Mouse (Mus musculus) liver, postnatal 0 days (tissue): ENCODE results near the gene Plcb2. TPM values are rescaled to one million over a fixed set of nuclear protein-coding genes. Genes with fewer than 3 reads are reported as not detected.

Experiments used
- ATAC-seq: fragments of 200-750 bp; cut with Nextera tagmentation; 2 replicates; pipeline ENCODE4 v1.8.0; 2017; ENCODE audit warnings: mild to moderate bottlenecking, moderate library complexity
- DNase-seq: peaks from one replicate; pipeline ENCODE4 v3.0.0-alpha.2; 2016
- H3K27ac ChIP-seq: fragments of 300-500 bp; sonication (generic); 2 replicates; pipeline ENCODE4 v1.5.1; 2014; ENCODE audit warnings: antibody characterized with exemption, moderate library complexity, mild to moderate bottlenecking, low read depth
- H3K27me3 ChIP-seq: fragments of 300-500 bp; sonication (generic); 2 replicates; pipeline ENCODE4 v1.6.1; 2014; ENCODE audit warnings: low read length, control low read depth, mixed read lengths; ENCODE audit not compliant: insufficient read depth
- H3K36me3 ChIP-seq: fragments of 300-500 bp; sonication (generic); replicated peaks from 2 replicates; pipeline ENCODE4 v1.6.1; 2014; ENCODE audit warnings: mild to moderate bottlenecking, control low read depth, low read length, moderate library complexity, mixed read lengths; ENCODE audit not compliant: insufficient read depth
- H3K4me1 ChIP-seq: fragments of 300-500 bp; sonication (generic); 2 replicates; pipeline ENCODE4 v1.6.1; 2014; ENCODE audit warnings: antibody characterized with exemption, mild to moderate bottlenecking, control low read depth; ENCODE audit not compliant: insufficient read depth
- H3K4me2 ChIP-seq: fragments of 300-500 bp; sonication (generic); 2 replicates; pipeline ENCODE4 v1.6.1; 2014; ENCODE audit warnings: low read depth, mild to moderate bottlenecking, low read length, moderate library complexity, mixed read lengths
- H3K4me3 ChIP-seq: fragments of 300-500 bp; sonication (generic); 2 replicates; pipeline ENCODE4 v1.5.1; 2014; ENCODE audit warnings: low read depth, low read length
- H3K9ac ChIP-seq: fragments of 300-500 bp; sonication (generic); replicated peaks from 2 replicates; pipeline ENCODE4 v1.6.1; 2014; ENCODE audit warnings: mild to moderate bottlenecking, moderate library complexity
- H3K9me3 ChIP-seq: fragments of 300-500 bp; sonication (generic); 2 replicates; pipeline ENCODE4 v1.6.1; 2016; ENCODE audit warnings: mild to moderate bottlenecking, control low read depth, low read length, mixed read lengths
- CTCF ChIP-seq: sonication (generic); IDR thresholded peaks from 2 replicates; pipeline ENCODE4 v1.5.1; 2016; ENCODE audit warnings: antibody characterized with exemption, low read depth
- EP300 ChIP-seq: IDR thresholded peaks from 2 replicates; pipeline ENCODE4 v1.6.1; 2016; ENCODE audit warnings: antibody characterized with exemption, low read depth, mild to moderate bottlenecking
- WGBS: fragments of 180-500 bp; shearing (Covaris S2); extraction: QIAGEN DNeasy Blood & Tissue Kit; methylation state at CpG from one replicate; pipeline ENCODE4 v1.1.7; 2014; ENCODE audit not compliant: insufficient replicate concordance; 5-methylcytosine and 5-hydroxymethylcytosine counted together
- polyA plus RNA-seq: library from polyadenylated mRNA; unstranded; fragments of >200 nt; fragmentation: Nextera tagmentation; extraction: Ambion mirVana; gene quantifications from 2 replicates; pipeline ENCODE4 v1.2.1, GENCODE M21; 2015

Plcb2 gene
- polyA plus RNA-seq, 1 experiment from 2014 or later = 1.9 TPM

DNA sequence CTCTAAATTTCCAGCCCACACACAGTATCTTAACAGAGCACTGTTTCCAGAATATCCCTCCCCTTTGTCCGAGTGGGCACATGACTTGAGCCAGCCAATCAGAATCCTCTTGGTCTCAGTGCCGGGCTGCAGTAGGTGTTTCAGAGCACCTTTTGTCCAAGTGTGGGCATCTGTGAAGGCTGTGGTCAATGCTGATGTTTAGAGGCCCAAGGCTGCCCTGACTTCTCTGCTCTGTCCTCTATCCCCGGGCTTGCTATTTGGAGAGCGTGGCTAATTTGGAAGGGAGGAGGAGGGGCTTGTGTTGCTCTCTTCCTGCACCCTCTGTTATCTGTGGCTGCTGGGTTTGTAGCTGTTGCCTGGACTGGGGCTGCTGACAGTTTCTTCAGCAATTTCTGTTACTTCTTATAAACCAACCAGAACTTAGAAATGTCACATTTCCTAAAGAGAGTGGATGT is 68.2 kb downstream of the Plcb2 start:
- no peaks in the 10 kb centered on the region for H3K27me3 ChIP-seq
- no peaks in the 10 kb centered on the region for H3K9me3 ChIP-seq
- 0% methylated on average over 4 of the region's 4 CpGs for WGBS
- TF ChIP-seq CTCF (no peak), EP300 (no peak)
- ATAC-seq = peak; percentile 71
- H3K4me2 ChIP-seq = peak overlapping the region; percentile 63
- no peak overlapping the region for H3K9ac ChIP-seq
- H3K4me1 ChIP-seq = peaks cover 51% of the 10 kb centered on the region
- H3K4me3 ChIP-seq = peak overlapping the region; percentile 30
- DNase-seq = peak; percentile 69
- no peaks in the 10 kb centered on the region for H3K36me3 ChIP-seq
- H3K27ac ChIP-seq = peak overlapping the region; percentile 96

DNA sequence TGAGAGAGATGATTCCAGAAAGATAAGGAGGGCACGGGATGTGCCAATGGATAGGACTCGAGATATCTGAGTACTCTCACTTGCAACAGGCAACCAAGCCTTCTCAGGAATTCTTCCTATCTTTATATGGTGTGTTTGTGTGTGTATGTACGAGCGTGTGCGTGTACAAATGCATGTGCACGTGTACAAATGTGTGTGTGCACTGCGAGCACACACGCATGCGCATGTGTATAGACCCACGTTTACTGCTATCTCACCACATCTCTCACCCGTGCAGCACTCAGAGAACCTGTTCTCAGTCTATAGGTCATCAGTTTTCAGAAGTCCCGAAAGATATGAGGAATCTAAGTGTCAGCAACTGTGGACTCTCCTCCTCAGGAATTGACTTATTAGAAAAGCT is 68.7 kb downstream of the Plcb2 start:
- H3K9ac ChIP-seq = no peak overlapping the region; the same call in 1 of the 2 replicates
- no peaks in the 10 kb centered on the region for H3K9me3 ChIP-seq
- peaks cover 50% of the 10 kb centered on the region for H3K4me1 ChIP-seq
- H3K4me3 ChIP-seq = peak overlapping the region; percentile 30
- no peaks in the 10 kb centered on the region for H3K27me3 ChIP-seq
- WGBS = 53% methylated on average over 12 of the region's 12 CpGs
- H3K27ac ChIP-seq = peak overlapping the region; percentile 96
- DNase-seq = no peak
- TF ChIP-seq CTCF (no peak), EP300 (no peak)
- no peaks in the 10 kb centered on the region for H3K36me3 ChIP-seq
- peak overlapping the region; percentile 63 for H3K4me2 ChIP-seq
- ATAC-seq = peak; percentile 25

DNA sequence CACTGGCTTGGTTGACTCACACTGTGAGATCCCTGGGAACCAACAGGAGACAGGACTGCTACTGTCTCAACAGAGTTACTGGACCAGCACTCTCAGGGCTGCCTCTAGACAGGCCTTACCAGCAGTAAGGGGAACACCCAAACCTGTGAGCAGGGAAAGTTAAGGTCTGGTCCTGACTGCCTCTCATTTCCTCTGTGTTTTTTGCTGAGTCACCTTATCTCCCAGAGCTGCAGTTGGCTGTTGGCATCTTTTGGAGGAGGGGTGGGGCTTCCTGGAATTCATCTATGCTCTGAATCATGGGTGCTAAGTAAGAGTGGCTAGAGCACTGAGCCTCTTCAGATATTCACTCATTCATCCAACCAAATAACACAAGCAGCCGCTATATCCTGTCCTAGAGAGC is 69.2 kb downstream of the Plcb2 start:
- Histone ChIP-seq H3K4me3 (peak overlapping the region; percentile 30; the same call in 1 of the 2 replicates), H3K9ac (peak overlapping the region; percentile 54), H3K4me1 (peaks cover 46% of the 10 kb centered on the region), H3K36me3 (no peaks in the 10 kb centered on the region), H3K27me3 (no peaks in the 10 kb centered on the region), H3K9me3 (no peaks in the 10 kb centered on the region), H3K4me2 (peak overlapping the region; percentile 63), H3K27ac (peak overlapping the region; percentile 96)
- TF ChIP-seq EP300 = peak; percentile 90
- no peak for TF ChIP-seq CTCF
- ATAC-seq (peak; percentile 81), DNase-seq (peak; percentile 70)
- 38% methylated on average over 1 of the region's 1 CpGs for WGBS

DNA sequence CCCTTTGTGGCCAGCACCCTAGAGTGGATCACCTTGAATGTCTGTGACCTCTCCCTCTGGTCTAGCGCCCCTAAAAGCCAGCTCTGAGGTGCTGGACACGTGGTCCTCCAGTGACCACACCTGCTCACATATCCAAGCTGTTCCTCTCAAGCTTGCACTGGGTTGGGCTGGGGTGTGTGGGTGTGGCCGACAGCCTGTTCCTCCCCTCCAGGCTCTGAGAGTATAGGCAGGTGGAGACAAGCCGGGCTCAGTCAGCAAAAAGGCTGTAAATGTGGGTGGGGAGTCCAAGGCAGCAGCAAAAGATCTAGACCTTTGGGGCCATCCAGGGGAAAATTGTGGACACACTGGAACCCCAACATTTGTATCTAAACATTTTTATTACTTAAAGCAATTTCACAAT is 69.8 kb downstream of the Plcb2 start:
- Histone ChIP-seq H3K4me2 (peak overlapping the region; percentile 63), H3K9ac (peak overlapping the region; percentile 54)
- 18% methylated on average over 4 of the region's 4 CpGs for WGBS

More for the DNA sequence above, 69.8 kb downstream of the Plcb2 start:
- Histone ChIP-seq H3K4me3 (0 out of 2 replicates have a peak overlapping the region, but pooled peaks have one; percentile 4), H3K27me3 (no peaks in the 10 kb centered on the region), H3K27ac (peak overlapping the region; percentile 96), H3K36me3 (no peaks in the 10 kb centered on the region), H3K4me1 (peaks cover 40% of the 10 kb centered on the region), H3K9me3 (no peaks in the 10 kb centered on the region)
- DNase-seq (peak; percentile 73), ATAC-seq (peak; percentile 83)
- TF ChIP-seq EP300 = no peak
- TF ChIP-seq CTCF = no peak

Other genes starting within 250 kb of the Plcb2 start
- 101 and 107 TPM in 2 replicates for gene Srp14, start 248.7 kb downstream of the Plcb2 start, polyA plus RNA-seq
- gene Bmf, start 178.8 kb downstream of the Plcb2 start, polyA plus RNA-seq = 1.3 TPM in 2 replicates
- gene Bub1b, start 130.2 kb downstream of the Plcb2 start, polyA plus RNA-seq = 12.7 and 15.7 TPM in 2 replicates
- gene Pak6, start 65.1 kb downstream of the Plcb2 start, polyA plus RNA-seq = 0.08 and 0.15 TPM in 2 replicates
- gene Ankrd63, start 24.5 kb downstream of the Plcb2 start, polyA plus RNA-seq = 0.02 TPM in 1 of 2 replicates, not detected in the other
- 14.0 and 14.7 TPM in 2 replicates for gene Inafm2, start 17.3 kb upstream of the Plcb2 start, polyA plus RNA-seq
- gene Ccdc9b, start 34.2 kb upstream of the Plcb2 start, polyA plus RNA-seq = 0.36 and 0.52 TPM in 2 replicates
- not detected in 2 replicates for gene Phgr1, start 44.3 kb upstream of the Plcb2 start, polyA plus RNA-seq
- gene Disp2, start 51.3 kb upstream of the Plcb2 start, polyA plus RNA-seq = 0.06 and 0.14 TPM in 2 replicates
- 28.8 and 31.4 TPM in 2 replicates for gene Knstrn, start 85.6 kb upstream of the Plcb2 start, polyA plus RNA-seq
- gene Ivd, start 133.5 kb upstream of the Plcb2 start, polyA plus RNA-seq = 47.0 and 50.4 TPM in 2 replicates
- 2.4 and 2.5 TPM in 2 replicates for gene Bahd1, start 171.9 kb upstream of the Plcb2 start, polyA plus RNA-seq
- gene Chst14, start 198.1 kb upstream of the Plcb2 start, polyA plus RNA-seq = 4.0 and 4.5 TPM in 2 replicates